Mouse (Mus musculus) ovary, postnatal 10 days (tissue): ENCODE measurements around the gene Mpz.
A peak's percentile ranks its signal among the peaks of the same experiment; 100 is the strongest.

Experiments used
- DNase-seq: peaks from one replicate; pipeline ENCODE4 v3.0.0; 2022; ENCODE audit warnings: low spot score

The Mpz gene

GRCm38 (mm10) chr1:171149974-171150760 is at the start of gene Mpz, which contains the start of gene Sdhc:
Gene Mpz (plus strand): TSS chr1:171150711.
Gene Sdhc (minus strand): TSS chr1:171150603.
- peak; percentile 85 for DNase-seq

GRCm38 (mm10) chr1:171101033-171101432 is 49.5 kb upstream of the Mpz start:
- no peak for DNase-seq

DNA sequence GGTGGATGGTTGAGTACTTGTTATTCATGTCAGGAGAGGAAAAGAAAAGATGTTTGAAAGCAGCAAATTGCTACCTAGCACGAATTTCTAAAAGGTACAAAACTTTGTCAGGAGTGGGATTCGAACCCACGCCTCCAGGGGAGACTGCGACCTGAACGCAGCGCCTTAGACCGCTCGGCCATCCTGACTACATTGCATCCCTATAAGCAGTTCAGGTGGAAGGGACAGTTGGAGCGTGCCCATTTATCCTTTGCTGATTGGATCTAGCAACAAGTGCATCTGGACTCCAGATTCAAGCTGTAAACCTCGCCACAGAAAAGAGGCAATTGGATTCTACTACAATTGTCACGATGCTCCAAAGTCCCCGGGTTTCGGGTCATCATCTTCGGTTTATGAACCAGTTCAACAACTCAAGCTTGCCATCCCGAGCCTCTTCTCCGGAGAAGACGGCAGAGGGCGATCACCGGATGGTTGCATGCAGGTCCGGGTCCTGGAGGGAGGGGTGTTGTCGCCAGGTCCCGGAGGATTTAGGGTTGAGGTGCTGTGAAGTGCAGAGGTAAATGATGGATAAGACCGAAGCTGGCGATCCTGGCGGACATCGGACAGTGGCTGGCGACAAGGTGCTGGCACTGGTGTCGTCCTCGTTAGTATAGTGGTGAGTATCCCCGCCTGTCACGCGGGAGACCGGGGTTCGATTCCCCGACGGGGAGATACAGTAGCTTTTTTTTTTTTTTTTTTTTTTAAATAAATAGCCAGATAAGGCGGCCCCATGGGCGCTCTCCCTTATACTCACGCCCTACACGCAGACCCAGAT is 48.6 kb upstream of the Mpz start:
- peak; percentile 89 for DNase-seq

DNA sequence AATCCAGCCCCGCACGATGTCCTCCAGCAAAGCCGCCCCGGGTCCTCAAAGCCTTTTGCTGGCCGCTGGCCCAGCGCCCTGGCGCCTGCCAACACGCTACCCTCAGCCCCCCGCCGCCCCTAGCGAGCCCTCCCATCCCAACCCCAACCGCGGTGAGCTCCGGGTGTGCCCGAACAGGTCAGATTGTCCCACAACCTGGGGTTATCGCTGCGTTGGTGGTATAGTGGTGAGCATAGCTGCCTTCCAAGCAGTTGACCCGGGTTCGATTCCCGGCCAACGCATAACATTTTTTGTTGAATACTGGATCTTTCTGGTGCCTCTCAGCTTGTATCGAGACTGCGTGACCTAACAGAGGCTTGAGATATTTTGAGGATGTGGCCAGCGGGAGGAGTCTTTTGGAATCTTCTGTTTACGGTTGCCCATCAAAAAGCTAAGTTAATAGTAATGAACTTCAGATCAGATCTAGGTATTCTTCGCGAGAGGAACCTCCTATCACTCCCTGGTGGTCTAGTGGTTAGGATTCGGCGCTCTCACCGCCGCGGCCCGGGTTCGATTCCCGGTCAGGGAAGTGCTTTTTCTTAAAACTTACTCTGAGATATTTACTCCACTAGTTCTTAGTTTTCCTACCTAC is 47.8 kb upstream of the Mpz start:
- peak; percentile 84 for DNase-seq

GRCm38 (mm10) chr1:171103179-171103840 is 47.2 kb upstream of the Mpz start:
- no peak for DNase-seq

GRCm38 (mm10) chr1:171105226-171105625 is 45.3 kb upstream of the Mpz start:
- DNase-seq, result no peak

- DNase-seq, result no peak
These were observed 40.9 kb upstream of the Mpz start for GRCm38 (mm10) chr1:171109620-171110019.

- peak; percentile 35 for DNase-seq
These were observed 39.9 kb upstream of the Mpz start for GRCm38 (mm10) chr1:171110659-171111019.

DNA sequence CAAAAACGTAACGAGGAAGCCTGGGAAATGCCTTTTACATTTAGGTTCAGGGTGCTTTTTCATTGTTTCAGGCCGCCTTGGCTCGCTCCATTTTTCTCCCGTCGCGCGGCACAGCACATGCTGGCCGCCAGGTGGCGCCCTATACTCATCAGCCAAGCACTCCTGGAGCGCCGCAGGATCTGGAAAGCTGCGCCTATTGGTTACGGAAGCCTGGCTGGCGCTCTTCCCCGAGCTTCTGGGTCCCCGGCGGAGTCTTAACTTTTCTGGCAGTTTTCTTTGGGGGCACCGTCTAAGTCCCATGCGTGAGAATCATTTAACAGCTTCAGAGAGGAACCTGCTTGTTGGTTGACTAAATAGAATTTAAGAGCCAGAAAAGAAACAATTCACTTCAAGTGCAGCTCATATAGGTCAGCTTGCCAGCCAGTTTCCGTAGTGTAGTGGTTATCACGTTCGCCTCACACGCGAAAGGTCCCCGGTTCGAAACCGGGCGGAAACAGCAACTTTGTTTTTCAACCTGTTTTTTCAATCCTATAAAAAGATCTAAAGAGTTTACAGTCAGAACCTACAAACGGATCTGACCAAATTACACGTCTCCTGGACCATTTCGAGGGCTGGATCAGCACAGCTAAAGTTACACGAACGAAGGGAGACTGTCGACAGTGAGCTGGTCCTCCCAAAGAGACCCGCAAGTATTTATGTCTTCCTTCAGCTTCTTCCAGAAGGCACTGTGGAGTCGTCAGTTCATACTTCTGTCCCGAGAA is 39.3 kb upstream of the Mpz start:
- DNase-seq, result peak; percentile 87

DNA sequence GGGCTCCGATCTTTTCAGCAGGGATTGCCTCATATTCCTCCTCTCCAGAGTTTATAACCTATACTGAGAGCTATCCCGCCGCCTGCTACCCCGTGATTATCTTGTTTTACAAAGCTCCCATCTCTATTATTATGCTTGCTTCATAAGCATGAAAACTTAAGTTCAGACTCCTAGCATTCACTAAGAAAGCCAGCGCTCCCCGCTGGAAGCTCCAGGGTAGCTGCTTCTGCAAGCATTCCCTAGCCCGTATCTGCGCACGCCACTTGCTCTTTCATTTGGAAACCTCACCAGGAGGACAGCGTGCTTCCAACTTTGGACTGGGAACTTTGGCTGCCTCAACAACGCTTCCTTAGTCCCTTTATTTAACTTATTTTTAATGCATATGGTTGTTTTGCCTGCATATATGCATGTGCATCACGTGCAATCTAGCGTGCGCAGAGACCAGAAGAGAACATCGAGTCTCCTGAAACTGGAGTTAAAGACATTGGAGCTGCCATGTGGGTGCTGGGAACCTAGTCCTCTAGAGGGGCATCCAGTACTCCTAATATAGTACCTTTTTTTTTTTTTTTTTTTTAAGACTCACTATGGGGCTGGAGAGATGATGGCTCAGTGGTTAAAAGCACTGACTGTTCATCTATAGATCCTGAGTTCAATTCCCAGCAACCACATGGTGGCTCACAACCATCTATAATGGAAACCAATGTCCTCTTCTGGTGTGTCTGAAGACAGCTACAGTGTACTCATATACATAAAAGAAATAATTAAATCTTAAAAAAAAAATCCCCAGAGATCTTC is 38.5 kb upstream of the Mpz start:
- DNase-seq, result peak; percentile 45

DNA sequence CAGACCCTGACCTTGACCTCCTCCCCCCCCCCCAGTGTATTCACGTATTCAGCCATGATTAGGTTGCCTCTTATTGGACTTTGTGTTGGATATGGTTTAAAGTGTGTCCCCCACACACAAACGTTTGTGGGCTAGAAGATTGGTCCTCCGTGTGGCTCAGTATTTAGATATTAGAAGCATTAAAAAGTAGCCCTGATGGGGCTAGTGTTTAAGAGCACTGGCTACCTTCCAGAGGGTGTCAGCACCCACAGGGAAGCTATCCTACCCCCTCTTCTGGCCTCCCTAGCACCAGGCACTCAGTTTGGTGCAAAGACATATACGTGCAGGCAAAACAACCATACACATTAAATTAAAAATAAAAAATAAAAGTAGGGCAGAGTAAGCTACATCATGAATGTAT is 37.5 kb upstream of the Mpz start:
- no peak for DNase-seq

DNA sequence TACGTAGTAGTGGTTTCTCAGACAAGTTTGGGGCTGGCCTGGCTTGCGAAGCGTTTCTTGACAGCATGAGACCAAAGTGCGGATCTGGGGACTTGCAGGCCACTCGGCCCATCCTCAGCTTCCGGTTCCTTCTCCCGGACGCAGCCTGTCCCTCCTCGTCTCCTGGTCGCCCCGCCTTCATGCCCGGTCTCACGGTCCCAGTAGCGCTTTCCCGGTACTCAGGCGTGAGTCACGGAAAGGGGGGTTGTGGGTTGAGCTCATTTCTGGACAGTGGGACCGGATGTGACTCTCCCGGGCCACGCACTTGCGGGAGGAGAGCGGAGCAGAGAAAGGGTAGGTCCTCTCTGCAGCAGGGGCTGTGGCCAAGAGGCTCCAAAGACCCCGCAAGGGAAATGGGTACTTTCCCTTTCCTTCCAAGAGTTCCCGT is 36.6 kb upstream of the Mpz start, which contains the start of gene Cfap126:
Gene Cfap126, plus strand, starts transcription at position 46 of the 427 bp plus-strand sequence.
- DNase-seq, result peak; percentile 47

GRCm38 (mm10) chr1:171116280-171116679 is 34.2 kb upstream of the Mpz start:
- DNase-seq, result no peak

DNA sequence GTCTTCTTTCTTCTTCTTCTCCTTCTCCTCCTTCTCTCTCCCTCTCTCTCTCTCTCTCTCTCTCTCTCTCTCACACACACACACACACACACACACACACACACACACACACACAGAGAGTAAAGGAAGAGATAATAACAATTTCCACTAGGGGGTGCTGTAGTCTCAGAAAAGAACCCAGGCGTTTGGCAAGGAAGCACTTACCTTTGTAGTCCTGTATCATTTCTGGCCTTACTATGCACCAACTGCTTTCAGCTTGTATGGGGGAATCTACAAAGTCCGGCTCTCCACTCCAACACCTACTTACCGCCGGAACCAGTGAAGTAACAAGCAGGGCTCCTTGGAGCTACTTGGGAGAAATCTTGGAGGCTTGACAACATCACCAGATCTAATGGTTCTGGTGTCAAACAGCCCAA is 32.2 kb upstream of the Mpz start:
- DNase-seq, result peak; percentile 13

GRCm38 (mm10) chr1:171118996-171119395 is 31.5 kb upstream of the Mpz start:
- DNase-seq, result no peak

DNA sequence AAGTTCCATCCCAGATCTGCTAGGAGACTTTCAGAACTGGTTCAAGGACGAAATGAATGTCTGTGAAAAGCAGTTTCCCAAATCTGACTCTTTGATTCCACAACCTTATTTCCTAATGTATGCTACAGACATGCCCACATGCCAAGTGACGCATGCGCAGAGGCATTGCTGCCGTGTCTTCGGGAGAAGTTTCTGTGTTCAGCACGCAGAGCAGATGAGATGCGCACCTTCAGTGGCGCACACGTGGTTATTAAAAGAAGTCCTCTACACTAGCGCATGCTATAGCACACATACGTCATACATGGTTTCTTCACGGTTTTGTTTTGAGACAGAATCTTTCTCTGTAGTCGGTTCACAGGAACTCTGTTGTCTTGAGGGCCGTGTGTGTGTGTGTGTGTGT is 31.1 kb upstream of the Mpz start:
- DNase-seq, result no peak

DNA sequence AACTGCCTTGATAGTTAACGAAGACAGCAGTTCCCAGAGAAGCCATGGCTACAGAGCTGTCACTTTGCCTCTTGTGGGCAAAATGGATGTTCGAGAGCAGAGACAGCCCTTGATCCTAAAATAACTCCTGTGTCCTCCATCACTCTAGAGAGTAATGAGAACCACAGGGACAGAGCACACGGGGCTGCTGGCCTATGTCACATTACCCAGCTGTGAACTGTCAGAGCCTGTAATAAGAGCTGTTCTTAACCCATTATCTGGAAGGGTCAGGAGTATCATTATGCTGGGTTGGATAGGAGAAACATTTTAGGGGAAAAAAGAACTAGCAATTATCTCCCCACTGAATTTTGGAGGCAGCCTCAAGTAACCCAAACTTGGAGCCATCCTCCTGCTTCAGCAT is 29.6 kb upstream of the Mpz start:
- no peak for DNase-seq

DNA sequence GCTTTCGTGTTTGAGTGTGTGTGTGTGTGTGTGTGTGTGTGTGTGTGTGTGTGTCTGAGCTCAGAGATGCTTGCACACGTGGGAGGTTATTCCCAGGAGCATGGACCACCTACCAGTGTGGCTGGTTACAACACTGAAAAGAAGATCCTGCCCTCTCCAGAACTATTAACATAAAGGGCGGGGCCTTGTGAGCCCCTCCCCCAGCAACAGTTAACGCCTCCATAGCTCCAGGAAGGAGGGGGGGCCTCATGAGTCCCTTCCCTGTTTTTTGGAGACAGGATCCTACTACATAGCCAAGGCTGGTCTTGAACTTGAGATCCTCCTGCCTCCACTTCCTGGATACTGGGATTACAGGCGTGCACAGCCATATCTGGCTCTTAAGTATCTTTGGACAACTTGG is 28.7 kb upstream of the Mpz start:
- DNase-seq, result no peak

DNA sequence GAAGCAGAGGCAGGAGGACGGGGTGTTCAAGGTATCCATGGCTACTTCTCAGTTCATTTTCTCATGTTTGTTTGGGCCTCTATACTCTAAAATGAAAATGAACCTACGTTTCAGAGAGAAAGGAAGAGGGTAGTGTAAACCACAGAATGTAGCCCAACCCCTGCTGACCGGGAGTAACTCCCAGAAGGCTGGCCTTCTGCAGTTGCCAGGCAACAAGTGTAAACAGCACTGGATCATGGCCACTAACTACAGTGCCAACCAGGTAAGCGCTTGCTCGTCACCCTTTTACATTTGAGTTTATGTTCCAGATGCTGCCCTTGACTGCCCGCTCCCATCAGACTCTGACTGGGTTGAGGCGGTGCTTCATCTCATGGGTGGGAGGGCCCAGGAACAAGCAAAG is 27.6 kb upstream of the Mpz start:
- DNase-seq, result no peak

DNA sequence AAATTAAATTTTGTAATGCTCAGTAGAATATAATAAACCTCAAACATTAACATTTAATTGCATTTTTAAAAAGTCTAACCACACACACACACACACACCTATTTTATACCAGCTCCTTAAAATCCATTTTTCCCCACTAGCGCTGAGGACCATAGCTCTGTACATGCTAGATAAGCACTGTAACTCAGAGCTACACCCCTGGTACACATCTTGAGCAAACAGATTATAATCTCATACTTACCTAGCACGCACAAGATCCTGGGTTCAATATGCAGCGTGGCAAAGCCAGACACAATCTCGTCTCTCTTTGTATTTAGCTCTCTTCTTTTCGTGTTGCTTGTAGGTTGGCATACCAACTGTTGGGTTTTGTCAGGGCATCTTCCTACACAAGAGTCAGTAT is 26.1 kb upstream of the Mpz start:
- no peak for DNase-seq

- DNase-seq, result no peak
These were observed 21.3 kb upstream of the Mpz start for GRCm38 (mm10) chr1:171129251-171129650.
